ENCODE assay signal across 10 mouse cellular contexts in genomic region chr1:156644780-156645523, GRCm38 (mm10). TPM values are rescaled to one million over a fixed set of nuclear protein-coding genes. Genes with fewer than 3 reads are reported as not detected.
DNase-seq lines count a peak whose midpoint lies in the region; ATAC-seq and TF ChIP-seq lines count a peak whose summit lies in the region.
"Had no signal": no experiment of that assay in that cellular context is flagged by ENCODE, and none has a peak within 500 bp of the region (broad histone marks: within the 10 kb centered on the region; RNA-seq: fewer than 3 reads in every experiment).

No protein-coding gene starts in this region.

- no peak overlapping the region for H3K4me3 ChIP-seq in kidney, adult 2 months (ENCODE audit: insufficient read depth, low read depth, low read length)
- no peak overlapping the region for H3K4me3 ChIP-seq in forebrain, embryonic 16.5 days (replicated peaks; ENCODE audit: low read length)
- H3K4me3 ChIP-seq in stomach, postnatal 0 days (ENCODE audit: low read depth, low read length) = no peak overlapping the region
- H3K4me3 ChIP-seq: stomach, embryonic 15.5 days had no signal

- no peak overlapping the region for H3K4me2 ChIP-seq in forebrain, embryonic 16.5 days (ENCODE audit: low read length)
- no peak overlapping the region for H3K4me2 ChIP-seq in stomach, postnatal 0 days (replicated peaks; ENCODE audit: low read depth)
- H3K4me2 ChIP-seq: stomach, embryonic 15.5 days had no signal

- no peak for TF ChIP-seq EP300 in stomach, postnatal 0 days (optimal IDR thresholded peaks at IDR 0.05)

- no peak for TF ChIP-seq POLR2A in kidney, adult 2 months (IDR thresholded peaks at IDR 0.05; ENCODE audit: low read depth, low read length)

- H3K4me1 ChIP-seq in kidney, adult 2 months (ENCODE audit: control insufficient read depth, insufficient read depth, low read length) = peaks cover 5% of the 10 kb centered on the region
- H3K4me1 ChIP-seq in forebrain, embryonic 16.5 days (replicated peaks; ENCODE audit: control insufficient read depth, insufficient read depth, low read length) = peaks cover 9% of the 10 kb centered on the region
- H3K4me1 ChIP-seq in stomach, postnatal 0 days (replicated peaks; ENCODE audit: control insufficient read depth, insufficient read depth) = no peaks in the 10 kb centered on the region
- H3K4me1 ChIP-seq: stomach, embryonic 15.5 days had no signal

- no peaks in the 10 kb centered on the region for H3K27me3 ChIP-seq in kidney, adult 2 months (replicated peaks; ENCODE audit: control insufficient read depth, insufficient read depth, low read length)
- no peaks in the 10 kb centered on the region for H3K27me3 ChIP-seq in forebrain, embryonic 16.5 days (replicated peaks; ENCODE audit: control insufficient read depth, insufficient read depth, low read length)
- no peaks in the 10 kb centered on the region for H3K27me3 ChIP-seq in stomach, postnatal 0 days (ENCODE audit: control insufficient read depth, insufficient read depth, low read length)
- H3K27me3 ChIP-seq: stomach, embryonic 15.5 days had no signal

- no peaks in the 10 kb centered on the region for H3K9me3 ChIP-seq in forebrain, embryonic 16.5 days (ENCODE audit: control insufficient read depth, low read length)
- H3K9me3 ChIP-seq in stomach, postnatal 0 days (ENCODE audit: control insufficient read depth, low read length) = no peaks in the 10 kb centered on the region
- H3K9me3 ChIP-seq: stomach, embryonic 15.5 days had no signal

- H3K36me3 ChIP-seq in kidney, adult 2 months (ENCODE audit: control insufficient read depth, insufficient read depth, low read length) = no peaks in the 10 kb centered on the region; the same call in none of the 2 replicates
- H3K36me3 ChIP-seq in forebrain, embryonic 16.5 days (ENCODE audit: control insufficient read depth, insufficient read depth) = peaks cover 12% of the 10 kb centered on the region; the same call in 1 of the 2 replicates
- H3K36me3 ChIP-seq in stomach, postnatal 0 days (ENCODE audit: control insufficient read depth, insufficient read depth, low read length) = peaks cover 10% of the 10 kb centered on the region

- peak; percentile 51; the same call in 1 of the 2 replicates for ATAC-seq in forebrain, embryonic 16.5 days
- no peak for ATAC-seq in stomach, postnatal 0 days (ENCODE audit: low FRiP score, low TSS enrichment)

- TF ChIP-seq CTCF in kidney, adult 2 months (conservative IDR thresholded peaks at IDR 0.05; ENCODE audit: insufficient read depth, insufficient read length, low read depth, low read length) = no peak
- no peak for TF ChIP-seq CTCF in stomach, postnatal 0 days (IDR thresholded peaks at IDR 0.05; ENCODE audit: low read depth)

- 56% methylated on average over 13 of the region's 13 CpGs for WGBS in kidney, adult 2 months
- WGBS in forebrain, embryonic 16.5 days = 51% methylated on average over 13 of the region's 13 CpGs
- WGBS in stomach, postnatal 0 days = 71% methylated on average over 13 of the region's 13 CpGs

- peak overlapping the region; percentile 39; the same call in 1 of the 2 replicates for H3K27ac ChIP-seq in kidney, adult 2 months (ENCODE audit: insufficient read depth, low read depth, low read length)
- peak overlapping the region; percentile 25; the same call in 1 of the 2 replicates for H3K27ac ChIP-seq in forebrain, embryonic 16.5 days (ENCODE audit: low read length)
- no peak overlapping the region for H3K27ac ChIP-seq in stomach, postnatal 0 days (replicated peaks)
- H3K27ac ChIP-seq: liver, embryonic 14.5 days; stomach, embryonic 15.5 days had no signal

- peak; percentile 68 for DNase-seq in kidney, adult 2 months
- no peak for DNase-seq in kidney, postnatal 14 days
- DNase-seq in brain, adult 2 months (ENCODE audit: low read depth, low spot score) = peak; percentile 93
- DNase-seq in cerebellum, adult 11 months = peak; percentile 42
- no peak for DNase-seq in stomach, postnatal 0 days (ENCODE audit: low spot score)
- no peak for DNase-seq in layer of hippocampus, postnatal 10 days (ENCODE audit: low spot score in 2 of 2)
- DNase-seq: gastrocnemius, postnatal 25 days had no signal

- no peak overlapping the region for H3K9ac ChIP-seq in forebrain, embryonic 16.5 days (replicated peaks; ENCODE audit: low read depth, low read length)
- no peak overlapping the region for H3K9ac ChIP-seq in stomach, postnatal 0 days (ENCODE audit: low read length)
- H3K9ac ChIP-seq: liver, embryonic 14.5 days; stomach, embryonic 15.5 days had no signal

RNA-seq across cellular contexts. Expression of gene Tor3a, which starts 29.2 kb away (rescaled TPM):
- polyA plus RNA-seq in kidney, adult 2 months (2012; rRNA removed) = 12.7 and 19.1 TPM in 2 replicates
- polyA plus RNA-seq in forebrain, embryonic 16.5 days (2015; fragmentation: Nextera tagmentation; extraction: Ambion mirVana) = 4.4 TPM in 2 replicates
- polyA plus RNA-seq in stomach, postnatal 0 days (2015; fragmentation: Nextera tagmentation; extraction: Ambion mirVana) = 16.8 and 17.1 TPM in 2 replicates
- total RNA-seq in layer of hippocampus, postnatal 10 days (2021) = 1 to 10 TPM; 5.0 to 8.5 TPM

Comparison
In these comparisons a context has a peak if more than half of its experiments do, and no peak if none do; other contexts are left out.
1. DNase-seq: peak in kidney, adult 2 months (single experiment), brain, adult 2 months (single experiment) and cerebellum, adult 11 months (single experiment); none in kidney, postnatal 14 days (single experiment), stomach, postnatal 0 days (single experiment) and layer of hippocampus, postnatal 10 days (0 of 2).